Mouse (Mus musculus): ENCODE measurements around the gene Olfr531.

The Olfr531 gene

DNA sequence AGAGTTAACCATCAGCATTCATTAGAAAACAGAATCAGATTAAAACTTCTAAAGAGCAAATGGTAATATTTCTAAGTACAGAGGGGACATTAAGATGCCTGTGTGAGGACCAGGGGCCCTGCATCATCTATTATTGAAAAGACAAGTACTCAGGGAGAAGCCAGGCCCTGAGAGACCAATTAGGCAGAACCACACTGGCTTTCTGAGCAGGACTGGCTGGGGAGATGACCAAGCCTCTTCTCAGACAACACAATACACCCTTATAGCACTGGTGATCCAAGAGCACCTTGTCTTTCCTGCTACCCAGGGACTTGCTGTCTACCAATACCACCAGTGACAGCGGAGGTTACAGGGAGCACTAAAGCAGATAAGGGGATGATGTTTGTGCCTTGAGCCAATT lies at the start of gene Olfr531:
Gene Olfr531 (minus strand): TSS at position 101 of the 400 bp plus-strand sequence.
- no peak for DNase-seq (ENCODE audit: low spot score)

DNA sequence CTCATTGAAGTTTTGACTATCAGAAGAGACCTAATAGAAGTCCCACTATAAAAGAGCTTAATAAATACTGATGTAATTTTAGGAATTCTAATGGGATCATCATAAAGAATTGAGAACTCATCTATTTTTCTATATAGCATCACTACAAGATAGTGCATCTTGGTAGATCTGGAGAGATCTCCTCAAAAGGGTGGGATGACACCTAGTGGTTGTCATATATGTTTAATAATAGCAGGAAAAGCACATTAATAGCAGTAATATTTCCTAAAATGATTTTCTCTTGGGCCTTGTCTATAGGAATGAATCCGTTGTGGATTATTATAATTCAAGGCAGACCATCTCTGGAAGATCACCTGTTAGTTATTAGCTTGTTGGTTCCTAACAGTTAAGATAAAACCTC lies 40.4 kb upstream of the Olfr531 start:
- no peak for DNase-seq (ENCODE audit: low spot score)

DNA sequence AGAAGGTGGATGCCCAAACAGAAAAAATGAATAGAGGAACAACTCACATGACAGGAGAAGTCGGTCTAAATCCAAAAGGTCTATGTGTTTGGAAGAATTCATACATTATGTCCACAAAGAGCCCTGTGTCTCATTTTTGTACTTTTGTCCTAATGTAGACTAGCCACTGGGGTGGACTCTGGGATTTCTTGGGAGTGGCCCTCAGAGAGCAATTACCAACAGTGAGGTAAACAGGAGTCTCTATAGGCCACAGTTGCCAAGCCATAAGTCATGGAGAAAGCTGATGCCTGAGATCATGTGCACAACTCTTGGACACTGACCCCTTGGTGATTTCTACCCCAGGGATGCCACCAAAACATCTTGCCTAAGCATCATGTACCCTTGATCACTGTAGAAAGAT lies 18.8 kb upstream of the Olfr531 start, which contains the start of gene Olfr532:
Gene Olfr532 (minus strand): TSS at position 101 of the 400 bp plus-strand sequence.
- no peak for DNase-seq (ENCODE audit: low spot score)

DNA sequence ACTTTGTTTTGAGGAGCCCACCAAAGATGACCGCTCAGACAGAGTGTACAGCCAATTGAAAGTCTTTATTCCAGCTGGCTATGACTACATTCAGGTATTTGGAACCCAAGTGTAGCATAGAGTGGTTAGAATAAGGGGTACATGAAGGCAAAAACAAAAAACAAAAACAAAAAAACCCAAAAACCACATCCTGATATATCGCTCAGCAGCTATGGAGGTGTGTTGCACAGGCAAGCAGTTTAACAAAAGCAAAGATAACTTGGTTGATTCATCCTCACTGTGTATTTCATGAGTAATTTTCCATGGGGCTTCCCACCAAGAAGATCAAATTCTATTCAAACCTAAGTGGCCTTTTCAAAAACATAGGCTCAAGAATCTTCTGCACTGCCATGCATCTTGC lies 25.8 kb downstream of the Olfr531 start:
- DNase-seq (ENCODE audit: low spot score): no peak

DNA sequence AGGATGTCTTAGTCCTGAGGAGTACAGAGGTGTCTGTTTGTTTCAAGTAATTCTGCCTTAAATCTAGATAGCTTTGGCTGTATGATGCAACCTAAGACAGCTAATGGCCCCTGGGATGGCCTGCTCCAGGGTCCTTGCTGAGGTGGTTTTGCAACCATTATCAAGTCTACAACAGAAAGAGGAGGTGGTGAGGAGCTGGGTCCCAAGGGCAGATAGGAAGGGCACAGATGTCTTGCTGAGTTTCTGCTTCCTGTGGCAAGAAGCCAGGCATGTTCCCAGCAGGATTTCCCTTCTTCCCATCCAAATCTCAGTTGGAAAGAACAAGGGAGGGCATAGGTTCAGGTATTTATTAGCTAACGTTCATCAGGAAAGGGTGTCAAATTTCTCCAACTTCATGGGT lies 26.5 kb downstream of the Olfr531 start, which contains the start of gene Olfr530:
Gene Olfr530 (minus strand): TSS at position 101 of the 400 bp plus-strand sequence.
- DNase-seq (ENCODE audit: low spot score): no peak

DNA sequence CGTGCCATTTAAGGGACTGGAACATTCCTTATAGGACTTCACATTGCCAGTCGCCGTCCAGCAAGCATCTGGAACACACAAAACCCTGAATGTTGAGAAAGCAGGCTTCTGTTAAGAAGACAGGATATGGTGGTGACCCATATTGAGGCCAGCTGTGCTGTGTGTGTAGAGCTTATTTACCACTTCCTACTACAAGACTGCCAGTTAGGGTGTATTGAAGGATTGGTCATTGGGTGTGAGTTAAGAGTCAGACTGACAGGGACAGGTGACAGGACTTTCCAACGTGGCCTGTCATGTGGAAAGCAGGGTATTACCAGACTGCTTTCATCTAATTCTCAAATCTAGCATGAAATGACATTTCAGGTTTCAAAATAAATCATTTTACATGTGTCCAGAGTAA lies 28.4 kb downstream of the Olfr531 start:
- DNase-seq (ENCODE audit: low spot score): no peak

DNA sequence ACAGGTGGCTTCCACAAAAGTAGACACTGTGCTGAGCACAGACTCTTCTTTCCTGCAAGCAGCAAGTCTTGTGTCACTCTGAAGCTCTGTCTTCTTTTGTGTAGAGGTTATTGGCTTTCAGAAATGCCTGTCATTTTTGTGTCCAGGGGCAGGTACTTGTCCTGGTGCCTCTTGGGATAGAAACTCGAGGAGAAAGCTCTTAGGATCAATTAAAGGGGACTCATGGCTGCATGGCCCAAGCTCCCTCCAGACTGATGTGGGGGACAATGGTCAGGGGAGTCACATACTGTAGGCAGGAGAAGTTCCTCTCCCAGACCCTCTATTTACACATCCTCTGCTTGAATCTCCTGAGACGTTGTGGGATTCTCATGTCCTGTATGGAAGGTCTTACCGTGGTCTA lies 41.1 kb downstream of the Olfr531 start, which contains the start of gene Olfr60:
Gene Olfr60 (minus strand): TSS at position 101 of the 400 bp plus-strand sequence.
- no peak for DNase-seq (ENCODE audit: low spot score)

All from urinary bladder, postnatal 25 days (tissue).